Mouse (Mus musculus) kidney, adult 11 months (tissue): ENCODE data around the gene Mrpl49.

Source experiments
- DNase-seq: peaks from one replicate; pipeline ENCODE4 v3.0.0; 2022

Mrpl49 gene

DNA sequence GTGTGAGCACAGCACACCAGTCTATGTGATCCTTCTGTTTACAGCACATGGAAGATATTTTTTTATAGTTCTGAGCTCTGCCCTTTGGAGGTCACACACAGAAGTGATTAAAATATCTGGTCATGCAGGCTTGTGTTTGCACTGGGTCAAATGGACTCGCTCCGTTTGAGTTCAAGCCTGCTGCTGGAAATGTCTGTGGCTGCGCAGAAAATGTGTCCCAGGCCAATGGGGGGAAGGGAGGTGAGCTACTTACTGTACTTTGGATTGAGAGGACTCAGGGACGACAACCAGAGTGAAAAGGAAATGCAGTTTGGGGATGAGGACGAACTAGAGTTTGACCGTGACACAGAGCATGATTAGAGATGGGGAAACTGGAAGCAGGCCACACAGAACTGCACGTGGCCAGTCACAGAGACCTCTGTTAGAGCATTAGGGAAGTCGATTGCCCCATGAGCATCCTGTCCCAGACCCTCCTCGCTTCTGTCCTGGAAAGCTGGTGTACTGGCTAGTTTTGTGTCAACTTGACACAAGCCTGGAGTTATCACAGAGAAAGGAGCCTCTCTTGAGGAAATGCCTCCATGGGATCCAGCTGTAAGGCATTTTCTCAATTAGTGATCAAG, 21.5 kb downstream of the Mrpl49 start:
- DNase-seq = no peak

- DNase-seq = no peak
These were observed 26.9 kb downstream of the Mrpl49 start for GRCm38 (mm10) chr19:6030520-6031280.

GRCm38 (mm10) chr19:6029426-6029825, 28.2 kb downstream of the Mrpl49 start:
- no peak for DNase-seq

DNA sequence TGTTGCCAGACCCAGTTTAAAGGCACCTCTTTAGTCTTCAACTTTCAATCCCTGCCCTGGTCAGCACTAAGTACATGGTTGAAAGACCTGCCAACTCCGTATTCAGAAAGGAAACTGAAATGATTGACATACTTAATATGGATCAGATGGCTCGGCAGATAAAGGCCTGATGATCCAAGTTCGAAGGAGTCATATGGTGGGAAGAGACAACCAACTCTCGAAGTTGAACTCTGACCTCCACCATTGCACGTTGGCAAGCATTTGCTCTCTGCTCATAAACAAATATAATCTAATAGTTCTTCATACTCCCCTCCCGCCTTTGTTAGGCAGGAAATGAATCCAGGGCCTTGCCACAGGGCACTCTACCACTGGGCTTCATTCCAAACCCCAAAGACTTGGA, 28.6 kb downstream of the Mrpl49 start:
- DNase-seq = no peak

GRCm38 (mm10) chr19:6023930-6024329, 33.7 kb downstream of the Mrpl49 start:
- no peak for DNase-seq

DNA sequence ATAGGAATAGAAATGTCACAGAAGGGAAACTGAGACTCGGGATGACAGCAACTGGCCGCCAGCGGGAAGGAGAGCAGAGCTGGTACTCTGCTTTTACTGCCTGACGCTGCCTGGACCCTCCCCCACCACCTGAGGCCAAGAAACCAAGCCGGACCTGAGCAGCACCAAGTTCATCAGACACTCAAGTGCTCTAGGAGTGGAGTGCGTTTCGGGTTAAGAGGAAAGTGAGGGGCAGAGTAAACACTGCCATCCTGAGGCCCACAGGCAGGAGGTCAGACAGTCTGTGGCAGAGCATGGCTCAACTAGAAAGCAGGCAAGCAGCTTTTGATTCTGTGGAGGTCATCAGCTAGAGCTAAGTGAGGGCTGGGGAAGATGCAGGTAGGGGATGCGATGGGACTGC, 34.5 kb downstream of the Mrpl49 start:
- DNase-seq = no peak

DNA sequence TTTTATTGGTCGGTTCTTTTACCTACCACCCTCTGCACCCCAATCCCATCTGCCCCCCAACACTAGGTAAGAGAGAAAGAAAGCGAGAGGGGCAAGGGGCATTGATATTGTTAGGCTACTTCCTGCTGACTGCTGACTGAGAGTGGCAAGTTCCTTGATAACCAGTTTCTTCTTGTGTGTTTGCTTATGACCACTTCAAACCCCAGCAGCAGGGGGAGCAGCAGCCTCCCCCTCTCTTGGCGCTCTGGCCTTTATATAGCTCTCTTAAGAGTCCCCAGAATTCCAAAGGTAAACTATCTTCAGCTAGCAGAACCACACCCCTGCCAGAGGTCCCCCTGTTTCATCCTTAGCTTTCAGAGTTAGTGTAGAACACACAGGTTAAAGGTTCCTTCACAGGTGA, 37.3 kb downstream of the Mrpl49 start:
- DNase-seq = no peak

DNA sequence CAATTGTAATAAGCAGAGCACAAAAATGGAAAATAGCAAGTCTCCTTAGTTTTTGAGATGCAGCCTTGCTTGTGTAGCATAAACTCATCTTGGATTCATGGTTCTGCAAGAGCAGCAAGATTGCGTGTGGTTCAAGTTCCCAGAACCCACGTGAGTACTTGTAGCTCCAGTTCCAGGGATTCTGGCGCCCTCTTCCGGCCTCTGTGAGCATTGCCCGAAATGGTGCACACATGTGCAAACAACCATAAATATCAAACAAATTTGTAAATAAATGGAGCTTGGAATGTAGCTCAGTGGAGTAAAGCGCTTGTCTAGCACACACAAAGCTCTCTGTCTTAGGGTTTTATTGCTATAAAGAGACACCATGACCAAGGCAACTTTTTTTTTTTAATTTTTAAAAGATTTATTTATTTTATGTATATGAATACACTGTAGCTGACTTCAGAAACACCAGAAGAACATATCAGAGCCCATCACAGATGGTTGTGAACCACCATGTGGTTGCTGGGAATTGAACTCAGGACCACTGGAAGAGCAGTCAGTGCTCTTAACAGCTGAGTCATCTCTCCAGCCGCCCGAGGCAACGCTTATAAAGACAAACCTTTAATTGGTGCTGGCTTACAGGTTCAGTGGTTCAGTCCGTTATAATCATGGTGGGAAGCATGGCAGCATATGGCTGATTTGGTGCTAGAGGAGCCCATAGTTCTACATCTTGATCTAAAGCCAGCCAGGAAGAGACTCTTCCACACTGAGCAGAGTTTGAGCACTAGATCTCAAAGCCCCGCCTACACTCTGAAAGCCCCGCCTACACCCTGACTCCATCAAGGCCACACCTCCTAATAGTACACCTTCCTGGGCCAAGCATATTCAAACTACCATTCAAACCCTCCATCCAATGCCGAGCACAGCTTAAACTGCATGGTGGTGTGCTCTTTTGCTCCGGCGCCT, 39.2 kb downstream of the Mrpl49 start:
- peak; percentile 84 for DNase-seq

GRCm38 (mm10) chr19:6016532-6016931, 41.1 kb downstream of the Mrpl49 start:
- no peak for DNase-seq

GRCm38 (mm10) chr19:6015511-6016315, 41.9 kb downstream of the Mrpl49 start, which contains the start of gene Capn1:
Capn1 (minus strand) TSS chr19:6015897.
- peak; percentile 62 for DNase-seq

GRCm38 (mm10) chr19:6014991-6015510, 42.5 kb downstream of the Mrpl49 start:
- DNase-seq = peak; percentile 35

- DNase-seq = no peak
These were observed 43.9 kb downstream of the Mrpl49 start for GRCm38 (mm10) chr19:6013691-6014090.

- no peak for DNase-seq
These were observed 48.4 kb downstream of the Mrpl49 start for GRCm38 (mm10) chr19:6009137-6009536.

GRCm38 (mm10) chr19:6007013-6007412, 50.6 kb downstream of the Mrpl49 start:
- no peak for DNase-seq

DNA sequence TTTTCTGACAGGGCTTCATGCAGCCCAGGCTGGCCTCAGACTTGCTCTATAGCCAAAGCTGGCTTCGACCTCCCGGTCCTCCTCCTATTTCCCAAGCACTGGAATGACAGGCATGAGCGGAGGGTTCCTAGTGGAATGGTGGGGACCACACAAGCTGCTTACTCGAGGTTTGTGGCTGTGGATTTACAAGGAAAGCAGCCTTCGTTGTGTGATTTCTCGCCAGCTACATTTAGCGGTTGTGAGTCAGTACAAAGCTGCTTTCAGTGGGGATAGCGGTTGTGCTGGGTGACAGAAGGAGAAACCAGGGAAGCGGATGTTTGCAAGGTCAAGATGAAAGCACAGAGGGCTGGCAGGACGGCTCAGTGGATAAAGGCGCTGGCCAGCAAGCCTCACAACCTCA, 52.0 kb downstream of the Mrpl49 start:
- DNase-seq = no peak
